Mouse (Mus musculus) heart, postnatal 0 days (tissue): ENCODE data around the gene Cpne7. TPM values are rescaled to one million over a fixed set of nuclear protein-coding genes. Genes with fewer than 3 reads are reported as not detected.
A peak's percentile ranks its signal among the peaks of the same experiment; 100 is the strongest.

ENCODE experiments used
- ATAC-seq: fragments of 200-750 bp; cut with Nextera tagmentation; 2 replicates; pipeline ENCODE4 v1.8.0; 2017; ENCODE audit warnings: low read depth, moderate number of reproducible peaks, moderate library complexity; ENCODE audit not compliant: insufficient read depth
- DNase-seq: peaks from one replicate; pipeline ENCODE4 v3.0.0-alpha.2; 2016; ENCODE audit warnings: low spot score
- H3K27ac ChIP-seq: fragments of 300-500 bp; sonication (generic); 2 replicates; pipeline ENCODE4 v1.5.1; 2014; ENCODE audit warnings: low read depth, mild to moderate bottlenecking
- H3K27me3 ChIP-seq: fragments of 300-500 bp; sonication (generic); 2 replicates; pipeline ENCODE4 v1.6.1; 2014; ENCODE audit warnings: low read length, mixed read lengths; ENCODE audit not compliant: control insufficient read depth, insufficient read depth
- H3K36me3 ChIP-seq: fragments of 300-500 bp; sonication (generic); replicated peaks from 2 replicates; pipeline ENCODE4 v1.6.1; 2014; ENCODE audit warnings: low read length, mixed read lengths; ENCODE audit not compliant: control insufficient read depth, insufficient read depth
- H3K4me1 ChIP-seq: fragments of 300-500 bp; sonication (generic); 2 replicates; pipeline ENCODE4 v1.6.1; 2014; ENCODE audit warnings: antibody characterized with exemption; ENCODE audit not compliant: control insufficient read depth, insufficient read depth
- H3K4me2 ChIP-seq: fragments of 300-500 bp; sonication (generic); 2 replicates; pipeline ENCODE4 v1.6.1; 2014; ENCODE audit warnings: low read depth, mild to moderate bottlenecking, low read length, moderate library complexity
- H3K4me3 ChIP-seq: fragments of 300-500 bp; sonication (generic); 2 replicates; pipeline ENCODE4 v1.5.1; 2014; ENCODE audit warnings: low read depth, low read length
- H3K9ac ChIP-seq: fragments of 300-500 bp; sonication (generic); replicated peaks from 2 replicates; pipeline ENCODE4 v1.6.1; 2014; ENCODE audit warnings: low read depth, low read length, mixed read lengths
- H3K9me3 ChIP-seq: fragments of 300-500 bp; sonication (generic); replicated peaks from 2 replicates; pipeline ENCODE4 v1.6.1; 2016; ENCODE audit warnings: low read length; ENCODE audit not compliant: control insufficient read depth
- CTCF ChIP-seq: IDR thresholded peaks from 2 replicates; pipeline ENCODE4 v1.5.1; 2016; ENCODE audit warnings: antibody characterized with exemption, control low read depth, low read depth
- EP300 ChIP-seq: IDR thresholded peaks from 2 replicates; pipeline ENCODE4 v1.6.1; 2016; ENCODE audit warnings: antibody characterized with exemption, low read depth
- WGBS: fragments of 180-500 bp; shearing (Covaris S2); extraction: QIAGEN DNeasy Blood & Tissue Kit; methylation state at CpG from one replicate; pipeline ENCODE4 v1.1.7; 2014; 5-methylcytosine and 5-hydroxymethylcytosine counted together
- polyA plus RNA-seq: library from polyadenylated mRNA; unstranded; fragments of >200 nt; fragmentation: Nextera tagmentation; extraction: Ambion mirVana; gene quantifications from 2 replicates; pipeline ENCODE4 v1.2.1, GENCODE M21; 2015
- total RNA-seq: library from RNA; depleted of rRNA; stranded (reverse); fragments of >200 nt; gene quantifications from 2 replicates; pipeline ENCODE4 v1.2.3, GENCODE M21; 2014; ENCODE audit warnings: low replicate concordance; rRNA removed

The Cpne7 gene
- total RNA-seq (0.42 and 9.0 TPM in 2 replicates), polyA plus RNA-seq (0.15 and 0.16 TPM in 2 replicates)

- Histone ChIP-seq H3K4me1 (peaks cover 13% of the 10 kb centered on the region), H3K27me3 (peaks cover 46% of the 10 kb centered on the region), H3K4me3 (peak within 1 kb of the TSS; percentile 51), H3K9ac (no peak within 1 kb of the TSS), H3K27ac (no peak within 1 kb of the TSS), H3K36me3 (no peaks in the 10 kb centered on the region), H3K4me2 (peak within 1 kb of the TSS; percentile 80), H3K9me3 (no peaks in the 10 kb centered on the region)
- DNase-seq (no peak), ATAC-seq (peak; percentile 29; the same call in 1 of the 2 replicates)
- 1% methylated on average over 43 of the region's 51 CpGs for WGBS
- no peak for TF ChIP-seq CTCF
- TF ChIP-seq EP300 = no peak
Observed at GRCm38 (mm10) chr8:123117127-123117731, at the start of gene Cpne7. Gene Cpne7, plus strand, starts transcription at chr8:123117374.

- no peaks in the 10 kb centered on the region for H3K9me3 ChIP-seq
- H3K27ac ChIP-seq = peak overlapping the region; percentile 57; the same call in 1 of the 2 replicates
- H3K4me2 ChIP-seq = no peak overlapping the region
- H3K4me1 ChIP-seq = peaks cover 2% of the 10 kb centered on the region; the same call in 1 of the 2 replicates
- 0 out of 2 replicates have a peak overlapping the region, but pooled peaks have one; percentile 4 for H3K9ac ChIP-seq
- ATAC-seq (peak; percentile 73), DNase-seq (peak; percentile 53)
- no peak for TF ChIP-seq EP300
- no peak for TF ChIP-seq CTCF
- peaks cover 45% of the 10 kb centered on the region for H3K36me3 ChIP-seq
- H3K27me3 ChIP-seq = no peaks in the 10 kb centered on the region
- H3K4me3 ChIP-seq = no peak overlapping the region
- 15% methylated on average over 4 of the region's 4 CpGs for WGBS
Observed at GRCm38 (mm10) chr8:123071176-123071575, 46.0 kb upstream of the Cpne7 start.

GRCm38 (mm10) chr8:123077213-123077612 lies 40.0 kb upstream of the Cpne7 start:
- H3K27me3 ChIP-seq = no peaks in the 10 kb centered on the region
- DNase-seq (no peak), ATAC-seq (no peak)
- H3K4me3 ChIP-seq = no peak overlapping the region
- H3K4me1 ChIP-seq = no peaks in the 10 kb centered on the region
- WGBS = 79% methylated on average over 6 of the region's 6 CpGs
- no peak overlapping the region for H3K4me2 ChIP-seq
- peaks cover 80% of the 10 kb centered on the region for H3K36me3 ChIP-seq
- no peaks in the 10 kb centered on the region for H3K9me3 ChIP-seq
- TF ChIP-seq CTCF (no peak), EP300 (no peak)
- H3K27ac ChIP-seq = no peak overlapping the region
- no peak overlapping the region for H3K9ac ChIP-seq

GRCm38 (mm10) chr8:123082993-123083392 lies 34.2 kb upstream of the Cpne7 start:
- no peak overlapping the region for H3K4me3 ChIP-seq
- 90% methylated on average over 6 of the region's 6 CpGs for WGBS
- H3K36me3 ChIP-seq = peaks cover 95% of the 10 kb centered on the region
- no peaks in the 10 kb centered on the region for H3K4me1 ChIP-seq
- no peak overlapping the region for H3K9ac ChIP-seq
- H3K27ac ChIP-seq = no peak overlapping the region
- no peak for DNase-seq
- no peaks in the 10 kb centered on the region for H3K9me3 ChIP-seq
- no peak overlapping the region for H3K4me2 ChIP-seq
- ATAC-seq = no peak
- TF ChIP-seq EP300 (no peak), CTCF (no peak)
- no peaks in the 10 kb centered on the region for H3K27me3 ChIP-seq

GRCm38 (mm10) chr8:123083610-123084009 lies 33.6 kb upstream of the Cpne7 start:
- DNase-seq (no peak), ATAC-seq (no peak)
- H3K4me2 ChIP-seq = no peak overlapping the region
- no peaks in the 10 kb centered on the region for H3K9me3 ChIP-seq
- H3K27me3 ChIP-seq = no peaks in the 10 kb centered on the region
- no peak overlapping the region for H3K27ac ChIP-seq
- no peak overlapping the region for H3K9ac ChIP-seq
- WGBS = 91% methylated on average over 12 of the region's 12 CpGs
- H3K4me1 ChIP-seq = no peaks in the 10 kb centered on the region
- no peak overlapping the region for H3K4me3 ChIP-seq
- TF ChIP-seq EP300 (no peak), CTCF (no peak)
- H3K36me3 ChIP-seq = peaks cover 95% of the 10 kb centered on the region

GRCm38 (mm10) chr8:123087289-123087688 lies 29.9 kb upstream of the Cpne7 start:
- no peak for TF ChIP-seq CTCF
- TF ChIP-seq EP300 = no peak

More at GRCm38 (mm10) chr8:123087289-123087688, 29.9 kb upstream of the Cpne7 start:
- Histone ChIP-seq H3K4me1 (no peaks in the 10 kb centered on the region), H3K27me3 (no peaks in the 10 kb centered on the region), H3K4me3 (no peak overlapping the region), H3K4me2 (no peak overlapping the region), H3K9ac (no peak overlapping the region), H3K27ac (no peak overlapping the region), H3K36me3 (peaks cover 98% of the 10 kb centered on the region), H3K9me3 (no peaks in the 10 kb centered on the region)
- DNase-seq (no peak), ATAC-seq (peak; percentile 47; the same call in 1 of the 2 replicates)
- 76% methylated on average over 9 of the region's 9 CpGs for whole genome bisulfite sequencing
